Mouse (Mus musculus) kidney, embryonic 16.5 days (tissue): Measurements from ENCODE around the gene Gprin1. TPM values are rescaled to one million over a fixed set of nuclear protein-coding genes. Genes with fewer than 3 reads are reported as not detected.

Experiments used
- ATAC-seq: fragments of 200-750 bp; cut with Nextera tagmentation; 2 replicates; pipeline ENCODE4 v1.8.0; 2017; ENCODE audit warnings: moderate TSS enrichment; ENCODE audit not compliant: low FRiP score, low TSS enrichment
- H3K27ac ChIP-seq: fragments of 300-500 bp; sonication (generic); 2 replicates; pipeline ENCODE4 v1.5.1; 2014; ENCODE audit warnings: low read length
- H3K27me3 ChIP-seq: fragments of 300-500 bp; sonication (generic); 2 replicates; pipeline ENCODE4 v1.6.1; 2014; ENCODE audit warnings: low read length, control low read depth, mixed read lengths; ENCODE audit not compliant: insufficient read depth
- H3K36me3 ChIP-seq: fragments of 300-500 bp; sonication (generic); 2 replicates; pipeline ENCODE4 v1.6.1; 2014; ENCODE audit warnings: low read length, control low read depth, mixed read lengths; ENCODE audit not compliant: insufficient read depth
- H3K4me1 ChIP-seq: fragments of 300-500 bp; sonication (generic); 2 replicates; pipeline ENCODE4 v1.6.1; 2014; ENCODE audit warnings: low read length, control low read depth, mixed read lengths; ENCODE audit not compliant: insufficient read depth
- H3K4me2 ChIP-seq: fragments of 300-500 bp; sonication (generic); replicated peaks from 2 replicates; pipeline ENCODE4 v1.6.1; 2014; ENCODE audit warnings: low read depth, low read length
- H3K4me3 ChIP-seq: fragments of 300-500 bp; sonication (generic); 2 replicates; pipeline ENCODE4 v1.5.1; 2014; ENCODE audit warnings: mild to moderate bottlenecking, low read length
- H3K9ac ChIP-seq: fragments of 300-500 bp; sonication (generic); replicated peaks from 2 replicates; pipeline ENCODE4 v1.6.1; 2014; ENCODE audit warnings: low read length
- H3K9me3 ChIP-seq: fragments of 300-500 bp; sonication (generic); 2 replicates; pipeline ENCODE4 v1.6.1; 2016; ENCODE audit warnings: low read length, control low read depth
- WGBS: fragments of 180-500 bp; shearing (Covaris S2); extraction: QIAGEN DNeasy Blood & Tissue Kit; methylation state at CpG from one replicate; pipeline ENCODE4 v1.1.7; 2014; 5-methylcytosine and 5-hydroxymethylcytosine counted together
- polyA plus RNA-seq: library from polyadenylated mRNA; unstranded; fragments of >200 nt; fragmentation: Nextera tagmentation; extraction: Ambion mirVana; gene quantifications from 2 replicates; pipeline ENCODE4 v1.2.1, GENCODE M21; 2015

Gprin1 gene
- polyA plus RNA-seq, 1 experiment from 2014 or later, result 0.06 TPM

DNA sequence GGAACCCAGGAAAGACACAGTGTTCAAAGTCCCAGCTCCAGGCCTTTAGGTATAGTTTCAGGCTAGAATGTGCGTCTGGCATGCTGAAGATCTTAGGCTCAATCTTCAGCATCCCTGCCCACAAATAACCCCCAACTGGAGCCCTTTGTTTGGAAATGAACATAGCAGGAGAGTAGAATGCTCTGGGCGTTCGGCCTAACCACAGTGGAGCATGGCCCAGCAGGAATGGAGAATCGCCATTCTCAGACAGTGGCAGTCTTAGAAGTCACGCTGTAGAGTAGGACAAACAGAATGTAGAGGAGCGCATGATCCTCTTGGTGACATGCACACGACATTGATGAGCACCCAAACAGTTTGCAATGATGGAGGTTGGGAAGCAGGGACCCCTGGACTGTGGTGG is 11.2 kb upstream of the Gprin1 start:
- H3K4me1 ChIP-seq, result peaks cover 16% of the 10 kb centered on the region
- H3K9me3 ChIP-seq, result no peaks in the 10 kb centered on the region
- H3K4me2 ChIP-seq, result no peak overlapping the region
- H3K36me3 ChIP-seq, result no peaks in the 10 kb centered on the region
- H3K27me3 ChIP-seq, result peaks cover 64% of the 10 kb centered on the region
- H3K9ac ChIP-seq, result no peak overlapping the region
- H3K4me3 ChIP-seq, result no peak overlapping the region
- 85% methylated on average over 7 of the region's 7 CpGs for WGBS
- no peak for ATAC-seq
- no peak overlapping the region for H3K27ac ChIP-seq

DNA sequence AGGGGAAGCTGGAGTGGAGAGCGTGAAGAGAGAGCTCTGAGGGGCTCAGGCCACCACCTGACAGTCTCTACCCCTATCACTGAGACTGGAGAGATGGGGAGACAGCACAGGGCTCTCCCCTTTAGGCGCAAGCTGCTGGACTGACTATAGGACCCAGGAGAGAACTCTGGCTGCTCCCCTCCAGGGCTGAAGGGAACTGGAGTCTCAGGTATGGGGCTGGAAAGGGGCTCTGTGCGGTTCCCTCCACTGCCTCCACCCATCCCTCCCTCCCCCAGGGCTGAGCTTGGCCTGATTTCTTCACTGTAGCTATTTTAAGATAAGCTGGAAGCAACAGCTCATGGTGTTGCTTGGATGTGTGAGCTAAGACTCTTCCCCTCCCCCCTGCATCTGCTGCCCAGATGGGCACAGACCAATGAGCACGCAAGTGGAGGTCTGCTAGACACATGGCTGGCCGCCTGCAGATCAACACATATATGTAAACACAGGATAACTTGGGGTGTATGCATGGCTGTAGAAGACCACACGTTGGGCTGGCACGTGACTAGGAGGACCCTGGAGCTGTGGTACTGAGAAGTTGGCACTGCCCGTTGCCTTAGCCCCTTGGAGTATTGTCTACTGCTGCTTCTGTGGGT is 10.6 kb upstream of the Gprin1 start:
- no peak overlapping the region for H3K4me2 ChIP-seq
- 73% methylated on average over 8 of the region's 8 CpGs for WGBS
- no peak for ATAC-seq
- H3K36me3 ChIP-seq, result no peaks in the 10 kb centered on the region
- H3K9me3 ChIP-seq, result no peaks in the 10 kb centered on the region
- H3K4me1 ChIP-seq, result peaks cover 16% of the 10 kb centered on the region
- no peak overlapping the region for H3K4me3 ChIP-seq
- H3K27me3 ChIP-seq, result peaks cover 62% of the 10 kb centered on the region
- no peak overlapping the region for H3K9ac ChIP-seq
- H3K27ac ChIP-seq, result no peak overlapping the region

DNA sequence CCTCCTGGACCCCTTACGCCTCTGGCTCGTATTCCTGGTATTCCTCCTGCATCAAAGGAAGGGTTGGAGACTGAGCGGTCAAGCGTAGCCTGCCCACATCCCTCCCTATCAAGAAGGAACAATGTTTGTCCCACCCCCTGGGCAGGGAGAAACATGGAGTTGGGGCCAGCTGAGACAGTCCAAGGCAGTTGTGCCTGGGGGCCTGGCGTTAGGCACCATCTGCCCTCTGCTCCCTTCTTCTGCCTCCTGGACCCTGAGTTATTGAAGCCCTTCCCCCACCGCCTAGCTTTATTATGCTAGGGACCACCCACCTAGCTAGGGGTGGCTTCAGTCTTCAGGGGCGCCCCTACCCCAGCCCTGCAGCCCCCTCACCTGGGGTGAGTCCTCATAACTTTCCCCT is 9.8 kb upstream of the Gprin1 start:
- Histone ChIP-seq H3K27me3 (peaks cover 59% of the 10 kb centered on the region), H3K9me3 (no peaks in the 10 kb centered on the region), H3K9ac (no peak overlapping the region), H3K36me3 (no peaks in the 10 kb centered on the region), H3K4me3 (no peak overlapping the region), H3K27ac (no peak overlapping the region), H3K4me2 (no peak overlapping the region), H3K4me1 (peaks cover 16% of the 10 kb centered on the region)
- 3% methylated on average over 7 of the region's 7 CpGs for WGBS
- ATAC-seq, result no peak

DNA sequence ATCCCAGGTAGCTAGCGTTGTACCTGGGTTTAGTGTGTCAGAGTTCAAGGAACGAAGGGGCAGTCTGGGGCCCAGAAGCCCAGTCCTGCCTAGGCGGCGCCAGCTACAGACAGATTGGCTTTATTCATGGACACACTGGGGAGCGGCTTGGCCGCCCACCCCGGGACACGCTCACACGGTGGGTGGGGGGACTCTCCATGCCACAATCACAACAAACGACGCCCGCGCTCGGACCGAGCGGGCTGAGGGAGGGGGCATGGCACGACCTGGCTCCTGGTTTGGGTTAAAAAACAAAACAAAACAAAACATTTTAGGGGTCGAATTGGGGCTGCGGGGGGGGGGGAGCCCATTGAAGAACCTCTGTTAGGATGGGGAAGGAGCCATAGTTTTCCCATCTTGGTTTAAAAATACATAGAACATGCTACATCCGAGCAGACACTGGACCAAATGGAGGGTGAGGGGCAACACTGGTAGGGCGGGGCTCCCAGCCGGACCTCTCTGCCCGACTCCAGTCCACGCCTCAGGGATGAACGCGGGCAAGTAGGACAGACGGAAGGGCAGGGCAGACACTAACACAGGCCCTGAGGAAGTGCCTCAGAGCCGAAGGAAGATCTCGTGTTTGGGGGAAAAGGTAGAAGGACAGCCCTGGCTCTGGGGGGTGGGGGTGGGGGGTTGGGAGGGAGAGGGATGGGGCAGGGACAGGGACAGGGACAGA is 9.2 kb upstream of the Gprin1 start:
- H3K9ac ChIP-seq, result no peak overlapping the region
- no peak overlapping the region for H3K27ac ChIP-seq
- WGBS, result under 1% methylated on average over 29 of the region's 29 CpGs
- H3K4me3 ChIP-seq, result peak overlapping the region; percentile 2; the same call in 1 of the 2 replicates
- no peak for ATAC-seq
- H3K36me3 ChIP-seq, result no peaks in the 10 kb centered on the region
- H3K4me2 ChIP-seq, result peak overlapping the region; percentile 58
- peaks cover 16% of the 10 kb centered on the region for H3K4me1 ChIP-seq
- H3K9me3 ChIP-seq, result no peaks in the 10 kb centered on the region
- peaks cover 55% of the 10 kb centered on the region for H3K27me3 ChIP-seq

DNA sequence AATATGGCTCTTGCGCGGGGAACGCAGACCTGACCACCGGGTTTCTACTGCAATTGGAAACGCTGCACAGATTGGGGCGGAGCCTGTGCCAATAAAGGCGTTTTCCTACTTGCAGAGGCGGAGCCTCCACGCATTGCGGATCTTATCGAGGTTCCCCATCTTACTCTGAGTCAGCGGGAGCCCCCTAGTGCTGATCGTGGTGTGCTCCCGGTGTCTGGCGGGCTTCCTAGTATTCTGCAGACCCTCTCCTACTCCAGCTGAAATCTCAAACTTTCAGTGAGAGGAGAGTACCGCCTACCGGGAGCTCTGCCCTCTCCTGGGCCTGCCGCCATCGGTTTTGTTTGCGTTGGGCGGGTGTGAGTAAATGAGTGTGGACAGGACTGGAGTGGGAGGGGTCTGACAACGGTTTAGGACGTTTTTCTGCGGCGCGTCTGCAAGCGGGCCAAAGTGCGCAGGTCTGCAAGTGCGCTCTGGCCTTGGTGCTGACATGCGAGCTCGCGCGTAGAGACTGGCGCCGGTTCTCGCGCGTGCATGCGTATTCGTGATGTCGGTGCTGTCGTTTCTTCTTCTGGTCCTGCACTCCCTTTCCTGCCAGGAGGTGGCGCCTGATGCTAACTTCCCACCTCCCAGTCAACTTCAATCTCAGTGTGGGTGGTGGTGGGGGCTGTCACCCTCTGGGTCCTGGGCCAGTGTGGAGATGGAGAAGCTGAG is 8.5 kb upstream of the Gprin1 start:
- WGBS, result 0% methylated on average over 43 of the region's 43 CpGs
- peak; percentile 87 for ATAC-seq
- Histone ChIP-seq H3K27me3 (peaks cover 52% of the 10 kb centered on the region), H3K4me3 (peak overlapping the region; percentile 46), H3K36me3 (no peaks in the 10 kb centered on the region), H3K4me1 (peaks cover 16% of the 10 kb centered on the region), H3K27ac (peak overlapping the region; percentile 34; the same call in 1 of the 2 replicates), H3K9ac (no peak overlapping the region), H3K9me3 (no peaks in the 10 kb centered on the region), H3K4me2 (peak overlapping the region; percentile 58)

DNA sequence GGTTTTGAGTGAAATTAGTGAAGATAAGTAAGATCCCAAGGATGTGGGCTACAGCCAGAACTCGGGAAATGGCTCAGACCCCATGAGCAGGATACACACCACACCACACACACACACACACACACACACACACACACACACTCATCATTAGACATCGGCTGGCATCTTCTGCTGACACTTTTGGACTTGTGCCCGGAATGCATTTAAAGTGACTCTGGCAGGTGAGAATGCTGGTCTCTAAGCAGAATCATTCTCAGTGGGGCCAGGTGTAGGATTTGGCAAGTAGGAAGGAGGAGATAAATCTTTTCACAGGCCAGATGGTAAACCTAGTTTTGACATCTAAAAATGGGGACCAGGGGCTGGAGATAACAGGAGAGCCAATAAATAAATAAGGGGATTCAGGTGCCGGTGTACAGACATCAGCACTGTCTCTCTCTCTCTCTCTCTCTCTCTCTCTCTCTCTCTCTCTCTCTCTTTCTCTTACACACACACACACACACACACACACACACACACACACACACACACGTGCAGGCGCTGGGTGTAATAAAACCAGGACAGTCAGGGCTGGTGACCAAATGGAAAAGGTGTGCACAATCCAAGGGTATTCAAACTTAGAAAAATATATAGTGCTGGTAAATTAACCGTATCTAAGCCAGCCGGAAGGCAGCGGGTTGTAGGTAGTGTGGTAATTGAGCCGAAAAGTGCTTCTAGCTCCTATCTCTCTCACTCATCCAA is 7.6 kb upstream of the Gprin1 start:
- no peak for ATAC-seq
- peaks cover 16% of the 10 kb centered on the region for H3K4me1 ChIP-seq
- H3K4me3 ChIP-seq, result peak overlapping the region; percentile 46
- peak overlapping the region; percentile 58 for H3K4me2 ChIP-seq
- 39% methylated on average over 10 of the region's 10 CpGs for WGBS
- H3K27ac ChIP-seq, result no peak overlapping the region
- no peaks in the 10 kb centered on the region for H3K9me3 ChIP-seq
- no peaks in the 10 kb centered on the region for H3K36me3 ChIP-seq
- H3K27me3 ChIP-seq, result peaks cover 45% of the 10 kb centered on the region
- H3K9ac ChIP-seq, result no peak overlapping the region

DNA sequence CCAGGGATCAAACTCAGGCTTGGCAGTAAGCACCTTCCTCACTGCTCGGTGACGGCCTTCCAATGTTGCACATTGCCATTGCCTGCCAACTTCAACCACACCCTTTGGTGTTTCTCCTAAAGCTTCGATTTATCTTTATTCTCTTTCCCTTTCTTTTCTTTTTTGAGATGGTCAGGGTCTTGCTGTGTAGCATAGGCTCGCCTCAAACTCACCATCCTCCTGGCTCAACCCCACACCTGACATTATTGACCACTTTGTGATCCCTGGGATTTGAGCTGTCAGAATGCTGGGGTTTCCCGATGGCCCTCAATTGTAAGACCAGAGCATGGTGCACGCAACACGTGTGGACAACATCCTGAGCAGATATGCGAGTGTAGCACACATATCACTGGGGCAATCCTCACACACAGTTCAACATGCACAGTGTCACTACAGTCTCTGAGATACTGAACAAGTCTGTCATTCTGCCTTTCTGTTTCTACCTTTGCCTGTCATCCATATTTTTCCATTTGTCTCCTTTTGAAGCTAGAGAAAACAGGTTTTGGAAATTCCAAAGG is 6.6 kb upstream of the Gprin1 start:
- Histone ChIP-seq H3K4me1 (peaks cover 16% of the 10 kb centered on the region), H3K36me3 (no peaks in the 10 kb centered on the region), H3K9me3 (no peaks in the 10 kb centered on the region), H3K27ac (no peak overlapping the region), H3K4me3 (no peak overlapping the region), H3K4me2 (no peak overlapping the region), H3K27me3 (peaks cover 41% of the 10 kb centered on the region), H3K9ac (no peak overlapping the region)
- 88% methylated on average over 8 of the region's 8 CpGs for WGBS
- no peak for ATAC-seq

DNA sequence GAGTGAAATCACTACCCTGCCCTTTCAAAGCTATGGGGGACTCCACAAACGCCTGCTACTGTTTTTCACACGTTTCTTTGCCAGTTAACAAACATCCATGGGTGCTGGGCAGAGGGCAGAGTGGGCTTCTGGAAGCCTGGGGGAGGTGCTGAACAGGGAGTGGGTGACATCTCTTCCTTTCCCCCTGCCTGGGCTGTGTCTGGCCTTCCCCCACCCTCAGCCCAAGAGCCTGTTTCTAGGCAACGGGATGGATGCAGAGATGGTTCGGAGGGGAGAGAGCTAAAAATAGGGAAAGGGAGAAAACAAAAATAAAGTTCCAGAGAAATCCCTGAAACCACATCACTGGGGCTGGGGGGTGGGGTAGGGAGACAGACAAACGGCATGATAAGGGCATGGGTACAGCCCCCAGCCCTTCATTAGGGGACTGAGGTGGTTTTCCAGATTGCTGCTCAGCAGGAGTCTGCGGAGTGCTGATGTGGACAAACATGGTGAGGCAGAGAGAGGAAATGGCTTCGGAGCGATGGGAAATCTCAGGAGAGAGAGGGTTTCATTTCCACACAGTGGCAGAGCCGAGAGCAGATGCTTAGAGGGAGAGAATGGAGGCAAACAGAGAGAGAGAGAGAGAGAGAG is 5.6 kb upstream of the Gprin1 start:
- Histone ChIP-seq H3K27me3 (peaks cover 40% of the 10 kb centered on the region), H3K27ac (no peak overlapping the region), H3K4me2 (no peak overlapping the region), H3K9ac (no peak overlapping the region), H3K36me3 (no peaks in the 10 kb centered on the region), H3K9me3 (no peaks in the 10 kb centered on the region), H3K4me3 (no peak overlapping the region), H3K4me1 (peaks cover 16% of the 10 kb centered on the region)
- ATAC-seq, result no peak
- whole genome bisulfite sequencing, result 35% methylated on average over 9 of the region's 9 CpGs
